Mouse (Mus musculus) left cerebral cortex, postnatal 10 days (tissue): ENCODE measurements around the gene Arih2. TPM values are rescaled to one million over a fixed set of nuclear protein-coding genes. Genes with fewer than 3 reads are reported as not detected.
"Not testable (repeated sequence)": the region's sequence is repeated elsewhere in the genome, so short reads cannot be mapped to it uniquely, and the experiment has no call there.

ENCODE experiments used
- DNase-seq, 2 experiments: peaks; one replicate each; pipeline ENCODE4 v3.0.0; 2021 to 2022; ENCODE audit warnings: low spot score in 2 of 2, mixed read lengths in 1 of 2; ENCODE audit errors: extremely low spot score in 1 of 2
- intact Hi-C: fragments of 180-260 bp; cut with DNase I; formaldehyde crosslinking; loops from one replicate; pipeline ENCODE4 v1.15.1; 2025
- total RNA-seq, 2 experiments: library from RNA; stranded (reverse); gene quantifications; 2 replicates each; pipeline ENCODE4 v1.2.3; 2021

The Arih2 gene
- total RNA-seq, 2 experiments from 2014 or later, result 46.7 to 48.8 TPM

- DNase-seq, intact Hi-C loops: not testable (repeated sequence)
Observed at GRCm38 (mm10) chr9:108655865-108656264, 6.7 kb upstream of the Arih2 start.

GRCm38 (mm10) chr9:108654566-108655464 lies 5.6 kb upstream of the Arih2 start:
- intact Hi-C loops, result no loop called here
- no peak for DNase-seq

- intact Hi-C loops, result no loop called here
Observed at GRCm38 (mm10) chr9:108649561-108650440, 615 bp upstream of the Arih2 start.

GRCm38 (mm10) chr9:108648166-108648565 lies 1.0 kb downstream of the Arih2 start:
- intact Hi-C loops, result no loop called here
- no peak for DNase-seq

More at GRCm38 (mm10) chr9:108649561-108650440, 615 bp upstream of the Arih2 start:
- peak in 1 of 2 experiments; percentile 30 for DNase-seq

GRCm38 (mm10) chr9:108639825-108640224 lies 9.4 kb downstream of the Arih2 start:
- intact Hi-C loops, result no loop called here
- DNase-seq, result no peak

- intact Hi-C loops, result no loop called here
- DNase-seq, result no peak
Observed at GRCm38 (mm10) chr9:108635415-108635814, 13.8 kb downstream of the Arih2 start.

GRCm38 (mm10) chr9:108633846-108634245 lies 15.3 kb downstream of the Arih2 start:
- intact Hi-C loops, result no loop called here
- no peak for DNase-seq

GRCm38 (mm10) chr9:108632375-108632774 lies 16.8 kb downstream of the Arih2 start:
- no peak for DNase-seq
- intact Hi-C loops, result no loop called here

GRCm38 (mm10) chr9:108631631-108632256 lies 17.4 kb downstream of the Arih2 start:
- intact Hi-C loops, result no loop called here
- DNase-seq, result no peak

GRCm38 (mm10) chr9:108630683-108631082 lies 18.5 kb downstream of the Arih2 start:
- DNase-seq, result no peak
- intact Hi-C loops, result no loop called here

GRCm38 (mm10) chr9:108628141-108628540 lies 21.0 kb downstream of the Arih2 start:
- intact Hi-C loops, result no loop called here
- no peak for DNase-seq

- intact Hi-C loops, result no loop called here
Observed at GRCm38 (mm10) chr9:108626498-108626897, 22.7 kb downstream of the Arih2 start.

GRCm38 (mm10) chr9:108617301-108617700 lies 31.9 kb downstream of the Arih2 start:
- DNase-seq, result no peak
- intact Hi-C loops, result no loop called here

More at GRCm38 (mm10) chr9:108626498-108626897, 22.7 kb downstream of the Arih2 start:
- peak in 1 of 2 experiments; percentile 28 for DNase-seq

- intact Hi-C loops, result no loop called here
- DNase-seq, result no peak
Observed at GRCm38 (mm10) chr9:108611488-108611887, 37.7 kb downstream of the Arih2 start.

GRCm38 (mm10) chr9:108608889-108609288 lies 40.3 kb downstream of the Arih2 start:
- intact Hi-C loops, result no loop called here
- DNase-seq, result no peak

GRCm38 (mm10) chr9:108607929-108608328 lies 41.3 kb downstream of the Arih2 start:
- DNase-seq, intact Hi-C loops: not testable (repeated sequence)

GRCm38 (mm10) chr9:108601986-108602385 lies 47.2 kb downstream of the Arih2 start:
- intact Hi-C loops, result no loop called here
- no peak for DNase-seq

GRCm38 (mm10) chr9:108600011-108600410 lies 49.2 kb downstream of the Arih2 start:
- DNase-seq, result no peak
- intact Hi-C loops, result no loop called here

- intact Hi-C loops, result no loop called here
- DNase-seq, result no peak
Observed at GRCm38 (mm10) chr9:108599021-108599566, 50.1 kb downstream of the Arih2 start.
